Mouse (Mus musculus) liver, adult (tissue): ENCODE data around the gene Klk15.

ENCODE experiments used
- GATA4 ChIP-seq: IDR thresholded peaks from 2 replicates; pipeline ENCODE4 v1.6.1; 2014; ENCODE audit warnings: mild to moderate bottlenecking, low read length; ENCODE audit not compliant: insufficient replicate concordance

Klk15 gene

DNA sequence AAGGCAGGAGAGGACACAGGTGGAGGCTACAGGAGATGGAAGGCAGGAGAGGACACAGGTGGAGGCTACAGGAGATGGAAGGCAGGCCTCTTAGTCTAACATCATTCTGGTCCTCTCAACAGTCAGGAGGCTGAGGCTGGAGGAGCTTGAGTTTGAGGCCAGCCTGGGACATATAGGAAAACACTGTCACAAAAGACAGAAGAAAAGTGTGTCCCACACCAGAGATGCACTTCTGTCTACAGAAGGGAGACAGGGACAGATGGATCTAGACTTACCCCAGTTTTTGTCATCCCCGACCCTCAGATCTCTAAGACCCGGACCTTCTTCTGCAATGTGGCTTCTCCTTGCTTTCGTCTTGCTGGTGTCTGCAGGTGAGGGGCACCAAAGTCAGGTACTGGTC is at the start of gene Klk15:
TSS of gene Klk15 (plus strand) at position 301 of the 400 bp plus-strand sequence.
- TF ChIP-seq GATA4: no peak

GRCm38 (mm10) chr7:43891365-43891764 is 42.2 kb upstream of the Klk15 start:
- TF ChIP-seq GATA4: no peak

GRCm38 (mm10) chr7:43891788-43892187 is 41.8 kb upstream of the Klk15 start:
- no peak for TF ChIP-seq GATA4

GRCm38 (mm10) chr7:43894836-43895235 is 38.7 kb upstream of the Klk15 start:
- no peak for TF ChIP-seq GATA4

GRCm38 (mm10) chr7:43914821-43915220 is 18.7 kb upstream of the Klk15 start:
- no peak for TF ChIP-seq GATA4

- no peak for TF ChIP-seq GATA4
These were observed 15.1 kb upstream of the Klk15 start for GRCm38 (mm10) chr7:43918426-43918825.

DNA sequence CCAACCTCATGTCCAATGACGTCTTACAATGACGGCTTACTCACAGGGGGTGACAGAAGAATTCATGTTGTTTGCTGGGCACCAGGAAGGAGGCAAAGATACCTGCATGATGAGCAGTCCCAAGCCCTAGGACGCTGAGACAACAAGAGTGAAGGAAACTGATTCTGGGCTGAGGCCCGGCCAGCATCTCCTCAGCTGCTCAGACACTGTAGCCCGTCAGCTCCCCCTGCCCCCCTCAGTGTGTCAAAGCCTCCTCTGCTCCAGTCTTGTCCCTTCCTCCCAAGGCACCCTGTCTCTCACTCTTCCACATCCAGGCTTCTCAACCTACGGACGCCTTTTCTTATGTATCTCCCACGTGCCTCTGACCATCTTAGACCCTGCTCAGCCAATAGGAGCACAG is 14.7 kb upstream of the Klk15 start:
- no peak for TF ChIP-seq GATA4

GRCm38 (mm10) chr7:43919559-43920451 is 13.7 kb upstream of the Klk15 start:
- TF ChIP-seq GATA4: no peak

- TF ChIP-seq GATA4: no peak
These were observed 13.0 kb upstream of the Klk15 start for GRCm38 (mm10) chr7:43920582-43920981.

DNA sequence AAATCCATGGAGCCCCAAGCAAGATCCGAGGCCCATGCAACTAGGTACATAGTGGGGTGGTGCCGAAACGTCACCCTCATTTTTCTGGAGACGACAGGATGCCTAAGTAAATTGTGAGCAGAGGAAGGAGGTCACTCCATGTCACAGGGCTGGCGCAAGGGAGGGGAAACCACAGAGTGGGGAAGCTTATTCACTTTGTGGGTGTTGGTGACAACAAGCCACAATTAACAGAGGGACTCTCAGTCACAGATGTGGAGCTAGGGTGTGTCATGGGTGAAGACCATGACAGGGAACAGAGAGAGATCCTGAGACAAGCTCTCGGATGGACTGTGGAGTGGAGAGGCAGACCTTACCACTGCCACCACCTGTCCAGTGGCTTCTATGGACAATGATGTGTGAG is 12.5 kb upstream of the Klk15 start:
- TF ChIP-seq GATA4: no peak

DNA sequence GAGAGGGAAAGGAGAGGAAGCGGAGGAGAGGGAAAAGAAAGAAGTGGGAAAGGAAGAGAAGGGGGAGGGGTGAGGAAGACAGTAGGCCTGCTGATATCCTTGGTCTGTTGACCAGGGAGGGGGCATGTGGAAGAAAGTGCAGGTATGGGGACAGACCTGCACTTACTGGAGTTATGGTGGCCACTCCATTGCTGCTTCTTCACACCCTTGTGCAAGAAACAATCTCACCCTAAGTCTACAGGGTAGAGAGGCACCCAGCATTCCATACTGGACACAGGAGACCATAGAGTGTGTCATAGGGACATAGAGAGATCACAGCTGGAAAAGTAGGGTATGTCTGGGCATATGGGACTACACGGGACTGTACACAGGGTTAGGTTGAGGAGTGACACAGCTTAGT is 11.6 kb upstream of the Klk15 start:
- TF ChIP-seq GATA4: no peak

DNA sequence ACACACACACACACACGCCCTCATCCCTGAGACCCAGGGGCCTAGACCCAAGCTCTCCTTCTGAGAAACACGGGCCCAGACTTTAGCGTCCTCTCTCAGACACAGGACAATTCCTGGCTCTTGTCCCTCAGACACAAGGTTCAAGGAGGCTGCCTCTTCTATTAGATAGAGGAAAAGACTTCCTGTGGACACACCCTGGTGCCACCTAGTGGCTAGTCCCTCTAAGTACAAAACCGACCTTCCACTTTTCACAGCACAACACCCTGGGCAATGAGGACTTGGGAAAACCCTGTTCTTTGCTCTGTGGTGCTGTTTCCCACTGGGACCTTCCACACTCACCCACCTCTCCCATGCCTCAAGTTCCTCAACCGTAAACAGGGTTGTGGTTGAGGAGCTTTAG is 7.6 kb upstream of the Klk15 start:
- TF ChIP-seq GATA4: no peak

GRCm38 (mm10) chr7:43928521-43928920 is 5.0 kb upstream of the Klk15 start:
- no peak for TF ChIP-seq GATA4

GRCm38 (mm10) chr7:43932337-43932736 is 1.2 kb upstream of the Klk15 start:
- no peak for TF ChIP-seq GATA4

GRCm38 (mm10) chr7:43934747-43935146 is 1.2 kb downstream of the Klk15 start:
- no peak for TF ChIP-seq GATA4

GRCm38 (mm10) chr7:43936551-43936950 is 3.0 kb downstream of the Klk15 start:
- TF ChIP-seq GATA4: no peak
